Mouse (Mus musculus): ENCODE measurements at regions not wholly inside any gene's neighbourhood (a gene's known extent, or its start where the extent isn't known, plus 50 kb on each side); places are given as distances from the start of the nearest gene placed in this dataset.

GRCm38 (mm10) chr13:26350510-26350909 lies 419.5 kb downstream of the Hdgfl1 start:
- no peaks in the 10 kb centered on the region for H3K36me3 ChIP-seq (ENCODE audit: insufficient read depth, low read length)
- no peaks in the 10 kb centered on the region for H3K9me3 ChIP-seq (ENCODE audit: low read length)
- no peak overlapping the region for H3K4me3 ChIP-seq (replicated peaks; ENCODE audit: low read length)
- no peak for TF ChIP-seq NANOG (IDR thresholded peaks at IDR 0.05; ENCODE audit: borderline replicate concordance, low read length)
- no peak for TF ChIP-seq POU5F1 (IDR thresholded peaks at IDR 0.05; ENCODE audit: borderline replicate concordance, low read length)
- TF ChIP-seq CTCF (conservative IDR thresholded peaks at IDR 0.05; ENCODE audit: low read length) = no peak
- H3K4me1 ChIP-seq (replicated peaks; ENCODE audit: low read depth, low read length) = no peaks in the 10 kb centered on the region
- no peaks in the 10 kb centered on the region for H3K27me3 ChIP-seq (ENCODE audit: insufficient read depth, low read length)

GRCm38 (mm10) chr13:26338795-26339194 lies 431.2 kb downstream of the Hdgfl1 start:
- H3K27me3 ChIP-seq (ENCODE audit: insufficient read depth, low read length) = no peaks in the 10 kb centered on the region
- peaks cover 4% of the 10 kb centered on the region for H3K9me3 ChIP-seq (ENCODE audit: low read length)
- TF ChIP-seq NANOG (IDR thresholded peaks at IDR 0.05; ENCODE audit: borderline replicate concordance, low read length) = no peak
- no peak for TF ChIP-seq POU5F1 (IDR thresholded peaks at IDR 0.05; ENCODE audit: borderline replicate concordance, low read length)
- no peak for TF ChIP-seq CTCF (conservative IDR thresholded peaks at IDR 0.05; ENCODE audit: low read length)
- H3K4me1 ChIP-seq (replicated peaks; ENCODE audit: low read depth, low read length) = no peaks in the 10 kb centered on the region
- no peaks in the 10 kb centered on the region; the same call in 1 of the 2 replicates for H3K36me3 ChIP-seq (ENCODE audit: insufficient read depth, low read length)
- no peak overlapping the region for H3K4me3 ChIP-seq (replicated peaks; ENCODE audit: low read length)

GRCm38 (mm10) chr13:26325066-26325465 lies 444.9 kb downstream of the Hdgfl1 start:
- TF ChIP-seq NANOG (IDR thresholded peaks at IDR 0.05; ENCODE audit: borderline replicate concordance, low read length) (no peak), POU5F1 (IDR thresholded peaks at IDR 0.05; ENCODE audit: borderline replicate concordance, low read length) (no peak), CTCF (conservative IDR thresholded peaks at IDR 0.05; ENCODE audit: low read length) (no peak)
- H3K4me3 ChIP-seq (replicated peaks; ENCODE audit: low read length) = no peak overlapping the region
- no peaks in the 10 kb centered on the region for H3K36me3 ChIP-seq (ENCODE audit: insufficient read depth, low read length)
- no peaks in the 10 kb centered on the region for H3K9me3 ChIP-seq (ENCODE audit: low read length)
- no peaks in the 10 kb centered on the region for H3K4me1 ChIP-seq (replicated peaks; ENCODE audit: low read depth, low read length)
- H3K27me3 ChIP-seq (ENCODE audit: insufficient read depth, low read length) = no peaks in the 10 kb centered on the region

- Histone ChIP-seq H3K9me3 (ENCODE audit: low read length) (no peaks in the 10 kb centered on the region), H3K4me1 (replicated peaks; ENCODE audit: low read depth, low read length) (no peaks in the 10 kb centered on the region), H3K4me3 (replicated peaks; ENCODE audit: low read length) (no peak overlapping the region), H3K27me3 (ENCODE audit: insufficient read depth, low read length) (no peaks in the 10 kb centered on the region), H3K36me3 (ENCODE audit: insufficient read depth, low read length) (no peaks in the 10 kb centered on the region)
- no peak for TF ChIP-seq NANOG (IDR thresholded peaks at IDR 0.05; ENCODE audit: borderline replicate concordance, low read length)
- TF ChIP-seq CTCF (conservative IDR thresholded peaks at IDR 0.05; ENCODE audit: low read length) = no peak
- TF ChIP-seq POU5F1 (IDR thresholded peaks at IDR 0.05; ENCODE audit: borderline replicate concordance, low read length) = no peak
Observed at GRCm38 (mm10) chr13:26324633-26325032, 445.3 kb downstream of the Hdgfl1 start.

- no peak overlapping the region for H3K4me3 ChIP-seq (replicated peaks; ENCODE audit: low read length)
Observed at GRCm38 (mm10) chr13:26318557-26318956, 451.4 kb downstream of the Hdgfl1 start.

GRCm38 (mm10) chr13:26312246-26313010 lies 457.5 kb downstream of the Hdgfl1 start:
- no peaks in the 10 kb centered on the region for H3K36me3 ChIP-seq (ENCODE audit: insufficient read depth, low read length)
- no peaks in the 10 kb centered on the region for H3K27me3 ChIP-seq (ENCODE audit: insufficient read depth, low read length)
- TF ChIP-seq POU5F1 (IDR thresholded peaks at IDR 0.05; ENCODE audit: borderline replicate concordance, low read length) (no peak), NANOG (IDR thresholded peaks at IDR 0.05; ENCODE audit: borderline replicate concordance, low read length) (no peak), CTCF (conservative IDR thresholded peaks at IDR 0.05; ENCODE audit: low read length) (no peak)
- peaks cover 5% of the 10 kb centered on the region; the same call in 1 of the 2 replicates for H3K4me1 ChIP-seq (replicated peaks; ENCODE audit: low read depth, low read length)
- H3K4me3 ChIP-seq (replicated peaks; ENCODE audit: low read length) = no peak overlapping the region
- peaks cover 17% of the 10 kb centered on the region; the same call in 1 of the 2 replicates for H3K9me3 ChIP-seq (ENCODE audit: low read length)

More at GRCm38 (mm10) chr13:26318557-26318956, 451.4 kb downstream of the Hdgfl1 start:
- H3K27me3 ChIP-seq (ENCODE audit: insufficient read depth, low read length) = no peaks in the 10 kb centered on the region
- H3K36me3 ChIP-seq (ENCODE audit: insufficient read depth, low read length) = no peaks in the 10 kb centered on the region
- no peak for TF ChIP-seq NANOG (IDR thresholded peaks at IDR 0.05; ENCODE audit: borderline replicate concordance, low read length)
- TF ChIP-seq POU5F1 (IDR thresholded peaks at IDR 0.05; ENCODE audit: borderline replicate concordance, low read length) = no peak
- TF ChIP-seq CTCF (conservative IDR thresholded peaks at IDR 0.05; ENCODE audit: low read length) = no peak
- no peaks in the 10 kb centered on the region for H3K4me1 ChIP-seq (replicated peaks; ENCODE audit: low read depth, low read length)
- H3K9me3 ChIP-seq (ENCODE audit: low read length) = no peaks in the 10 kb centered on the region

- TF ChIP-seq POU5F1 (IDR thresholded peaks at IDR 0.05; ENCODE audit: borderline replicate concordance, low read length) (no peak), NANOG (IDR thresholded peaks at IDR 0.05; ENCODE audit: borderline replicate concordance, low read length) (no peak), CTCF (conservative IDR thresholded peaks at IDR 0.05; ENCODE audit: low read length) (no peak)
- no peaks in the 10 kb centered on the region for H3K9me3 ChIP-seq (ENCODE audit: low read length)
- no peaks in the 10 kb centered on the region for H3K27me3 ChIP-seq (ENCODE audit: insufficient read depth, low read length)
- H3K4me3 ChIP-seq (replicated peaks; ENCODE audit: low read length) = no peak overlapping the region
- no peaks in the 10 kb centered on the region for H3K4me1 ChIP-seq (replicated peaks; ENCODE audit: low read depth, low read length)
- no peaks in the 10 kb centered on the region for H3K36me3 ChIP-seq (ENCODE audit: insufficient read depth, low read length)
Observed at GRCm38 (mm10) chr13:26284073-26284444, 485.9 kb downstream of the Hdgfl1 start.

GRCm38 (mm10) chr13:26283397-26284072 lies 486.4 kb downstream of the Hdgfl1 start:
- Histone ChIP-seq H3K4me1 (replicated peaks; ENCODE audit: low read depth, low read length) (no peaks in the 10 kb centered on the region), H3K4me3 (replicated peaks; ENCODE audit: low read length) (no peak overlapping the region), H3K36me3 (ENCODE audit: insufficient read depth, low read length) (no peaks in the 10 kb centered on the region), H3K9me3 (ENCODE audit: low read length) (no peaks in the 10 kb centered on the region), H3K27me3 (ENCODE audit: insufficient read depth, low read length) (no peaks in the 10 kb centered on the region)
- TF ChIP-seq CTCF (conservative IDR thresholded peaks at IDR 0.05; ENCODE audit: low read length) (no peak), POU5F1 (IDR thresholded peaks at IDR 0.05; ENCODE audit: borderline replicate concordance, low read length) (no peak)
